Mouse (Mus musculus): ENCODE results near the gene Wdr91.

GRCm38 (mm10) chr6:34907696-34908260, 2.9 kb downstream of the Wdr91 start:
- TF ChIP-seq CTCF (IDR thresholded peaks at IDR 0.05; ENCODE audit: extremely low read depth, insufficient read length, insufficient replicate concordance, low read depth, low read length) (no peak), POLR2A (IDR thresholded peaks at IDR 0.05; ENCODE audit: low read depth, low read length) (no peak)
